Mouse (Mus musculus): ENCODE measurements around the gene Btn2a2.

Btn2a2 gene

DNA sequence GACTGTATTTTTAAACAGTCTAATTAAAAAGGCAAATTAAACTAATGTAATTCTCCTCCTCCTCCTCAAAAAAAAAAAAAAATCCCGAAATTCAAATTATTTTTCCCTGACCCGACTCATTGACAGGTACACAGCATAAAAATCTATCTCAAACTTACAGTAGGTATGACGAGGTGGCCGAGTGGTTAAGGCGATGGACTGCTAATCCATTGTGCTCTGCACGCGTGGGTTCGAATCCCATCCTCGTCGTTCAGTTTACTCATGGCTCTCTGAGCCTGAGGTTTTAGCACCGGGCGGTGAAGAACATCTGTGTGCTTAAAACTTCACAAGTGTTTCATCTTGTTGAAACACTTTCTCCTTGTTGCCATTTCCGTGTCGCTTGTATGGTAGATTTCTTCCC lies 33.0 kb upstream of the Btn2a2 start:
- peak; percentile 96 for DNase-seq

DNA sequence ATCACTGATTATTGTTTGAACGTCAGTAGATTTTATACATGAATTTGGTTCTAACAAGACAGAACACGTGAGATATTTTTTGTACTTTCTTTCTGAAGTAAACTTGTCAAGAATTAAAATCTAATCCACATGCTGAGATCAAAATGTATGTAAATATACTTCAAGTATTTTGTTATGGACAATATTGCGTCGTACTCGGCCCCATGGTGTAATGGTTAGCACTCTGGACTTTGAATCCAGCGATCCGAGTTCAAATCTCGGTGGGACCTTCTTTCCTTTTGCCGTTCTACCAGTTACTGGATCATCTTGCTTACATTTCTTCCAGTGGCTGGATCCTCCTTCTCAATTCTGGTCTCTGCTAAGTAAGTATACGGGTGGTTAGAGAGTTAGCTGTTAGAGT lies 30.8 kb upstream of the Btn2a2 start:
- DNase-seq = peak; percentile 92

DNA sequence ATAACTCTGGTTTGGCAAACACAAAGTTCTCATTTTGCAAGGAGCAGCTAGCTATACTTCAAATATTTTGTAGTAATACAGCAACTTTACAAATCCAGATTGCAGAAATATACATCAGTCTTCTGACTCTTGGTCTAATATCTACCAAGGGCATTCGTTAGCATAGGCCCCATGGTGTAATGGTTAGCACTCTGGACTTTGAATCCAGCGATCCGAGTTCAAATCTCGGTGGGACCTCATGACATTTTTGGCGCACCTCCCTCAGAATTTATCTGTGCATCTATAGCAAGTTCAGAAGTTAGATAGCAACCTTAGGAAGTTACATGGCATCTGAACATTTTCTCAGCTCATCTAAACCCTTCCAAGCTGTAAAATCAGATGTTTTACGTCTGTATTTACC lies 30.2 kb upstream of the Btn2a2 start:
- DNase-seq = peak; percentile 95

DNA sequence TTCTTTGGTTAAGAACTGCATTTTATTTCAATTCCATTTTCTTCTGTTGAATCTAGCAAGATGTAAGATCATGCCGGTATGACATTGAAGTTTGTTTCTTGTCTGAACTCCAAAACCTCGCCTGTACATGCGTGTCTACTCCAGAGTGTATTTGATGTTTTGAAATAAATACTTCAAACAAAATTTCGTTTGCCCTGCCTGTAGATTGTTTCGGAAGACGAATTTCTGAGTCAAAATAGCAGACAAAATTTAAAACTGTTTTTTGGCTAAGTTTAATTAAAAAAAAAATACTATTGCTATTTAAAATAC lies 29.6 kb upstream of the Btn2a2 start:
- no peak for DNase-seq

DNA sequence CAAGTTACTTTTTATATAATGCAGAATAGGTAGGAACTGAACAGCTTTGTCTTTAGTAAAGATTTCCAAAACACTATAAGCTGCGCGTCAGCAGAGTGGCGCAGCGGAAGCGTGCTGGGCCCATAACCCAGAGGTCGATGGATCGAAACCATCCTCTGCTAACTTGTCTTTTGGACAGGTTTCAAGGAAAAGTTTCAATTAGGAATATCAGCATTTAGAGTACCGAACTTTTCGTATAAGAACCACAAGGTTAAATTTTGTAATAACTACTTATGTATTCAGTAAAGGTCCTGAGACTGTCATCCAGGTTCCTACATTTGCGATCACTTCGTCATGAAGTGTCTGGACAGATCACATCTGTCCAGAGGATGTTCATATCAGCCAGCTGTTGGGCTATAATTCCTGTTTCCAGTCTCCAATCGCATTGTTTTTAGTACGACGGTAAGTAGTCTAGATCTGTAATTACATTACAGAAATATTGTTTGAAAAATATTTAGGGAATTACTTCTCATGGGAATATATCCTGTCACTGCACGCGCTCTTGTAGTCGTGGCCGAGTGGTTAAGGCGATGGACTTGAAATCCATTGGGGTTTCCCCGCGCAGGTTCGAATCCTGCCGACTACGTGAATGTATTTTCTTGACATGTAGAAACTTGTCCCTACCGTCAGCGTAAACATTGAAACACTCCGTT lies 29.1 kb upstream of the Btn2a2 start:
- peak; percentile 97 for DNase-seq

DNA sequence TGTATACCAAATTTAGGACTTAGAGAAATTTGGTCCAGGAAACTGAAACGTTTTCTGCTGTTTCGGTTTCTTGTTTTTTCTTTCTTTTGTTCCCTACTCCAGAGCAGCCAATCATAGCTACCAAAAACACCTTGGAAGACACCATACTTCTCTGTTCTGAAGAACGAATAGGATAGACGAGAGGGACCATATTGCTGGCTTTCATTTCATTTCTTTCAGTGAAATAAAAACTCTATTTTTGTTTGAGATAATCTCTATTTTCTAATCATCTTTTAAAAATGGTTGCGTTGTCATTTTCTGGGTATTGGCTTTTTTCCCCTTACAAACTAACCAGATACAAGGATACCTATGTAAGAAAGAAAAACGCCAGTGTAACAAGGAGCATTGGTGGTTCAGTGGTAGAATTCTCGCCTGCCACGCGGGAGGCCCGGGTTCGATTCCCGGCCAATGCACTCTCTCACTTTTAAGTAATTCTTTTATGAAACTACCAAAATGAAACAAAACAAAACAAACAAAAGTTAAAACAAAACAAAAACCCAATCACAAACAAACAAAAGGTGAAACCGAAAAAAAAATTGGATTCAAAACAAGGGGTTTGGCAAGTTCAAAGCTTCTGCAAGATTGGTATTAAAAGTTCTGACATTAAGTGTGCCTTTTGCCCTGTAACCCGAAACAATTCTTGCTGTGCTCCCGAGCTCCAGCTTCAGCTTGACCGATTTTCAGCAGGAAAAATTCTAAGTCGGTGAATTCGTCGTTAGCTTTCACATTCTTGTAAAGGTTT lies 28.4 kb upstream of the Btn2a2 start:
- peak; percentile 94 for DNase-seq

DNA sequence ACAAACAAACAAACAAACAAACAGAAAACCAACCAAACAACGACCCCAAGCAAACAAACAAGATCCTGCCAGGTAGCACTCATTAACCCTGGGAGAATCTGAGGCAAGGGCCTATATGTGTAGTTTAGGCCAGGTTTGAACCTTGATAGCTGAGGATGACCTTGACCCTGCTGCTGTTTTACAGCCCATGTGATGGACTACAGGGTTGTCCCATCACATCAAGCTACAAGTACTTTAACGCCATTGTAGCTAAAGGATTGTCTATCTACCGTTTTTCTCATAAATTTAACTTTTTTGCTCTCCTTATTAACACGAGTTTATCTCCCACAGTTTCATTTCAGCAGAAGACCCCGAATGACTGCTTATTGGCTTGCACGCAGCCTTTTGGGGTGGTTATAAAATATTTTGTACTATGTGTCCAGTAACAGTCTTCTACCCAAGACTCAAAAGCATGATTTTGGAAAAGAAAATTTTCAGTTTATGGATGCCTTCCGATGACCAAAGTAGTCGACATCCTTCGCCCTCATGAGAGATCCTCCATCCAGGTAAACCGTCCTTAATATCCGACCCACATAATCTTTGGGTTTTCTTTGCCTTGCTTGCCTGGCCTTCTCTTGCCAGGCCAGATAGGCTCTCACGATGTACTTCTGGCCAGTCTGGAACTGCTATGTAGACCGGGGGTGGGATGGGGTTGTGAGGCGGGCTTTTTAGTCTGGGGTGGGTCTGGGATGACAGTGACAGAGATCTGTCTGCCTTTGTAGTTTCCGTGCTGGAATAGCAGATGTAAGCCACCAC lies 27.4 kb upstream of the Btn2a2 start:
- DNase-seq = peak; percentile 87

DNA sequence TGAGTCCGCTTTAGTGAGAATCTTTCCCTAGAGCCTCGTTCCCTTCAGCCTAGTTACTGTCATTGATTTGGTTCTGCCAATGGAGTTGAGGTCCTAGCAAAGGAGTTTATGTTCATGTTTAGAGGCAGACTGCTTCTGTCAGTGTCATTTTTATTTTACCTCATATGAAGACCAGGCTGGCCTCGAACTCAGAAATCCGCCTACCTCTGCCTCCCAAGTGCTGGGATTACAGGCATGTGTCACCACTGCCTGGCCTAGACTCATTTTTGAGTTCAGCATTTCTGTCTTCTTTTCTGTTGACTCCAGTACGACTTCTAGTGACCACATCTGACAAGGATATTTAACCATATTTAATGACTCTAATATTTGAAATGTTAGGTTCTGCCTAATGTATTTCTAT lies 26.6 kb upstream of the Btn2a2 start:
- no peak for DNase-seq

DNA sequence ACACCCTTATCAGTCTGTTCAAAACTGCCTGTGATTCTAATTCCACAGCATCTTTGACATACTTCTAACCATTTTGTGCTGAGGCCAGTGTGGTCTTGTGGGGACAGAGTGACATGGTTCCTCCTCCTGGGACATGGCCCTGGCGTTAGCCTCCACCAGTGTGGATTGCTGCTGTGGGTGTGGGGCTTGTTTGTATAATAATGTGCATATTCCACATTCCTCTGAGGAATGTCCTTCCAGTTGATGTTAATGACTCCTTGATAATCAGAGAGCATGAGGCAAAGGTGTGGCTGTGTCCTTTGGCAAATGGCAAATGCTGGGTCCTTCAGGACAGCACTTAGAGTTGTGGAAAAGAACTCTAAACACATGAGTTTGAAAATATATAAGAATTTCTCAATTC lies 24.9 kb upstream of the Btn2a2 start:
- no peak for DNase-seq

DNA sequence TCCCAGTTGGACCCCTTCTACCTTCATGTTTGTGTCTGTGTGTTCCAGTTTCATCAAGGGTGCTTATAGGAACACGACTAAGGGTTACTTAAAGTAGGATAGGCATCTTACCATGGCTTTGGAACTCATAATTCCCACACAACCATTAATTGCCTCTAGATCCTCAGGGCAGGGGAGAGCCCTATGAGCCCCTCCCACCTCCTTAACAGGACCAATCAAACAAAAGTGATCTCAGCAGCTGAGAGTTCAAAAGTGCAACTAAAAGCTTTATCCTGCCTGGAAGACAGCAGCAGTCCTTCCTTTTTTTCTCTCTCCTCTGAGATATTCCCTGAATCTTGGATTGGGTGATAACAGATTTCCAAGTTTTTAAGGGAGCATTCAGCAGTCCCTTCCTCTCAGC lies 21.5 kb upstream of the Btn2a2 start:
- DNase-seq = peak; percentile 36

DNA sequence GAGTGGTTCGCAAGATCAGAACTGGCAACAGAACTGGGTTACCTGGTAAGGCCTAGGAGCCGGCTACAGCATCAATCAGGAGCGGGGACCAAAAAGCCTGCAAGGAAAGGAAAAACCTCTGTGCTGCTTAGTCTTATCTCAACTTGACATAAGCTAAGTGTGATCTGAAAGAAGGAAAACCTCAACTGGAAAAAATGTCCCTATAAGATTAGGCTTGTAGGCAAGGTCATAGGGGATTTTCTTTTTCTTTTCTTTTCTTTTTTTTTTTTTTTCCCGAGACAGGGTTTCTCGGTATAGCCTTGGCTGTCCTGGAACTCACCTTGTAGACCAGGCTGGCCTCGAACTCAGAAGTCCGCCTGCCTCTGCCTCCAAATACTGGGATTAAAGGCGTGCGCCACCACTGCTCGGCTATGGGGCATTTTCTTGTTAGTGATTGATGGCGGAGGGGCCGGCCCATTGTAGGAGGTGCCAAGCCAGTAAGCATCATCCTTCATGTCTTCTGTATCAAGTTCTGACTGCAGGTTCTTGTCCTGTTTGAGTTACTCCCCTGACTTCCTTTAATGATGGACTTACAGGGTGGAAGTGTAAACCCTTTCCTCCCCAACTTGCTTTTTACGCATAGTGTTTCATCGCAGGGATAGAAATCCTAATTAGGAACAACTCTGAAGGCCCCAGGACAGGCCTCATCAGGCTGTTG lies 18.3 kb upstream of the Btn2a2 start:
- DNase-seq = peak; percentile 80

DNA sequence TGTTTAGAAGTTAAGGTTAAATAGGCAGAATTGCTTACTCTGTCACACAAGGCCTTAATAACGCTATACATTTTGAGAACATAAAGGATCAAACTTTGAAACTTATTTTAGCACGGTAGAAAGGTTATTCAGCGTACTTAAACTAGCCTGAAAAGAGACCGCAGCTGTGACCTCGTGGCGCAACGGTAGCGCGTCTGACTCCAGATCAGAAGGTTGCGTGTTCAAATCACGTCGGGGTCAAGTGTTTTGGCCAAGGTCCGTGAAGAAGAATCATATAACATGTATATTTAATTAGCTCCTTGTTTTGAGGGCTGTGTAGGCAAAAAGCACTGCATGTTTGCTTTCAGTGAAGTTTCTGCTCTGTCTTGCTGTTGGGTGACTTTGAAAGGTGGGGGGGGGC lies 17.7 kb upstream of the Btn2a2 start:
- peak; percentile 70 for DNase-seq

DNA sequence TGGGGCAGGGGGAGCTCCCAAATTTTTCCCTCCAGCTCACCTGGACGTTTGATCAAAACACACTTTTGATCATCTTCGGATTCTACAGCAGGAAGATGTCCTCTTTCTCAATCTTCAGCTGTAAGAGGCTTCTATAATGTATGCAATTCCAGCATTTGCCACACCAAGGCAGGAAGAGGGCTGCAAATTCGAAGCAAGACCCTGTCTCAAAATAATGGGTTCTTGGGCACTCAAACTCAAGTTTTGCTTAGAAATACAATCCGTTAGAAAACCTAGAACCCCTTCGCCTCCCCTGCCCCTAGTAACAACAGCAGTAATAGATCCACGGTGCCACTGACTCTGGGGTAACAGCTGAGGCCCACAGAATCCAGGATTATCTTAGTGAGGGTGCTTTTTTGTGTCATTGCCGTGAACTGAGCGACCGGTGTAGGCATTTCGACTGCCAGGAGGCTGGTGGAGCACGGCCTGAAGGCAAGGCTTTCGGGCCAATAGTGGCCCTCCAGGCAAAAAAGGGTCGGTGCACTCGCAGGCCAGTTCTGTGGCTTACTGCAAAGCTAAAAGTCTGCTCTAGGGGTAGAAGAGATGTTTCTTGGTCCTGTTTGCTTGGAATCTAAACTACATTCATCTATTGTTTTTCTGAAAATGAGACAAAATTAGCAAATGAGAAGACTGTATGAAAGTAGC lies 17.1 kb upstream of the Btn2a2 start:
- peak; percentile 50 for DNase-seq

DNA sequence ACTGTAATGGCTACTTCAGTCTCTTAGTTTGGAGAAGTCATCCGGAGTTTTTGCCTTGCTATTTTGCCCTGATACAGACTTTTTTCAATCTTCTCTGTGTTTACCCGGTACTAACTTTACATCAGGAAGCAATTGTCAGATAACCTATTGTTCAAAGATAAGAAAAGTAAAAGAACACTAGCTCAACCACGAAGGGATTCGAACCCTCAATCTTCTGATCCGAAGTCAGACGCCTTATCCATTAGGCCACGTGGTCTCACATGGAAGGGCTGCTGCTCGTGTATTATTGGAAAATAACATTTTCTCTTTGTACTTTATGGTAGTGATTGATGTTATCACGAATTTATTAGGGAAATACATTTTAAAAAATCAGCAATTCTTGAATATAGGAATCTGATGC lies 15.1 kb upstream of the Btn2a2 start:
- no peak for DNase-seq

DNA sequence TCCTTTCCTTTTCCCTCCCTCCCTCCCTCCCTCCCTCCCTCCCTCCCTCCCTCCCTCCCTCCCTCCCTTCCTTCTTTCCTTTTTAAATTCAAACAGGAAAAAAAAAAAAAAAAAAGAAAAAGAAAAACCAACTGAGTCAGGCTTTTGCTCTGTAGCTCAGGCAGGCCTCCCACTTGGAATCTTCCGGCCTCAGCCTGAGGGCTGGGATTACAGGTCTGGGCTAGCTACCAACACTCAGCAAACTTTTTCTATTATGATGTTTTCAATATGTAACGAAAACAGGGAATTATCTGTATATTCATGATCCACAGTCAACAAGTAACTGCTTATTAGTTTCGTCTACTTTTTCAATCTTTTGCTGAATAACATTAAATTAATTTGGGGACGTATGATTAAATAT lies 14.3 kb upstream of the Btn2a2 start:
- no peak for DNase-seq

DNA sequence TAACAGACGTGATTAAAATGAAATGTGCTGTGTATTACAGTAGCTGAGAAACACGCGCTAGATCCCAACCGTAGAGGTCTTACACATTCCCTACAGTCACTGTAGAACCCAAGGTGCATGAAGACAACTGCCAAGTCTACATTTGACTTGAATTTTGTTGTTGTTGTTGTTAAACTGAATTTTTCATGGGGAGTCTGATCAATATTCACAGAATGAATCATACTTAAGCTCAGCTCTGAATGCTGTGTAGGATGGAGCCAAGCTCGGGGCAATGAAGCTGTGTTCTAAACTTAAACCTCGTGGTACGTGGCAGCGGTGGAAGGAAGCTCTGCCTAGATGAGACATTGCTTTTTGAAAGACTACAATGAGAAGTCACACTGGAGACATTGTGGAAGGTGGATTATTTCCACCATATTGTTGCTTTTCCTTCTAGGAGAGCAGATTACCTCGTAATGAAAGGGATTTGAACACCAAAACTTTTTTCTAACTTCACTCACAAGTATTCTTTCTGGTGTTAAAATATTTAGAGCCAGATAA lies 13.4 kb upstream of the Btn2a2 start:
- no peak for DNase-seq

DNA sequence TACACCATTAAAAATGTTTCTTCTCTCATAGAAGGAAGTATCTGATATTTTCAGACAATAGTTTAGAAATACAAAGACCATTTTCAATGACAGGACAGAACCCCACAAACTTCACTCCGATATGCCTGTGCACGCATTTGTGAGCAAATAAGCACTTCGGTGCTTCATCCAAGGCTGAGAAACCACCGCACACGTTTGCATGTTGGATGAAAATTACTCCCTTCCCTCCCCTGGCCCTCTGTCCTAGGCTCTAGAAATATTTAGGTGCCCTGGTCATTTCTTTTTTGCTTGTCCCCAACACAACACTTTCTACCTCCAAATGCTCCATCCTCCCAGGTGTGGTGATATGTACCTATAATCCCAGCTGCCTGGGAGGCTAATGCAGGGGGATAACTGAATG lies 12.9 kb upstream of the Btn2a2 start:
- DNase-seq = no peak

DNA sequence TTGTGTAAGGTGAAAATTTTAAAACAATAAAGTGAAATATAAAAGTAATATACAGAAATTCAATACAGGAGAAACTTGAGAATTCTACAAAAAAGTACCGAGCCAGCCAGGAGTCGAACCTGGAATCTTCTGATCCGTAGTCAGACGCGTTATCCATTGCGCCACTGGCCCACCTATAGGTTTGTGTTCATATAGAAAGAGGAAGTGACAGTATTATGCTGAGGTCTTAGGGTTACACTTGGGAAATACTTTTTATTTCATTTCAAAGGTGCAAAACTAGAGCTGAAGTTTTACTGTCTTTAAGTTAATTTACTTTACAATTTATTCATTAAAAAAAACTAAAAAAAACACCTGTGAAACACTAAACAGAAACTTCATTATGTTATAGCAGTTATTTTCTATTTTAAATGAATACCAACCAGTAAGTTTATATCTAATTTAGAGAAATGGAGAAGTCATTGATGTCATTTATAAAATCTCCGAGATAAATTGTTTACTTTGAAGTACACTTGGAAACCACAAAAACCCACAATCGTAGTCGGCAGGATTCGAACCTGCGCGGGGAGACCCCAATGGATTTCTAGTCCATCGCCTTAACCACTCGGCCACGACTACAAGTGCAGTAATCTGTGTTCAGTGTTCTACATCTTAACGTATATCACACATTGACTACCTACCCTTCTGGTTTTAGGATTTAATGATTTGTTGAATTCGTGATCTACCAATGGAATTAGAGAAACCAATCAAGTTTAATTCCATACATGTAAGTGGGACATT lies 12.0 kb upstream of the Btn2a2 start:
- peak; percentile 94 for DNase-seq

DNA sequence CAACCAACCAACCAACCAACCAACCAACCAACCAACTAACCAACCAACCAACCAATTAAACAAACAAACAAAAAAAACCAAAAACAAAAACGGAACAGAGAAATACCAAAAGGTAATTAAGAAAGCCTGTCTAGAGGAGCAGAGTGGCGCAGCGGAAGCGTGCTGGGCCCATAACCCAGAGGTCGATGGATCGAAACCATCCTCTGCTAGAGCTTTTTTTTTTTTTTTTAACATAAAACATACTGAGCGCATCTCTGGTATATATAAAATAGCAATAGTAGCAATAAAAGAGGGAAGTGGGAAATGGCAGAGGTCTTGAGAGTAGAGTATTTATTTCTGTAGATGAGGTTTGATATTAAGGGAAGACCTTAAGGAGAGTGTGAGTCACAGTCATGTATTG lies 11.3 kb upstream of the Btn2a2 start:
- DNase-seq = no peak

DNA sequence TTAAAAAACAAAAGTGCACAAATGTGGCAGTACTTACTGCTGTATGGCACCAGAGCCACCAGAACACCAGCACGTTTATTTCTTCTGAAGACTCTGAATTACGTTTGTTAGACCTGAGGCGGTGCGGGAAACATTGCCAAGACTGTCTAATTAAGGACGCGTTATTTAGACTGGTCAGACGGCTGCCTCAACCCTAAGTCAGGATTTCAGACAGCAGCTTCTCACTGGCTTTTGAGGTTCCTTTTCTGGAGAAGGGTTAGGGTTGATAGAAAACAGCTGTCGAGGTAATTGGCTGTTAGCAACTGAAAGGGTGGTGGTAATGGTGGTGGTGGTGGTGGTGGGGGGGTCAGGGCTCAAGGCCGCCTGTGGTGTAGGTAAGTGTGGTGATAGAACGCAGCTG lies 10.0 kb upstream of the Btn2a2 start:
- no peak for DNase-seq

DNA sequence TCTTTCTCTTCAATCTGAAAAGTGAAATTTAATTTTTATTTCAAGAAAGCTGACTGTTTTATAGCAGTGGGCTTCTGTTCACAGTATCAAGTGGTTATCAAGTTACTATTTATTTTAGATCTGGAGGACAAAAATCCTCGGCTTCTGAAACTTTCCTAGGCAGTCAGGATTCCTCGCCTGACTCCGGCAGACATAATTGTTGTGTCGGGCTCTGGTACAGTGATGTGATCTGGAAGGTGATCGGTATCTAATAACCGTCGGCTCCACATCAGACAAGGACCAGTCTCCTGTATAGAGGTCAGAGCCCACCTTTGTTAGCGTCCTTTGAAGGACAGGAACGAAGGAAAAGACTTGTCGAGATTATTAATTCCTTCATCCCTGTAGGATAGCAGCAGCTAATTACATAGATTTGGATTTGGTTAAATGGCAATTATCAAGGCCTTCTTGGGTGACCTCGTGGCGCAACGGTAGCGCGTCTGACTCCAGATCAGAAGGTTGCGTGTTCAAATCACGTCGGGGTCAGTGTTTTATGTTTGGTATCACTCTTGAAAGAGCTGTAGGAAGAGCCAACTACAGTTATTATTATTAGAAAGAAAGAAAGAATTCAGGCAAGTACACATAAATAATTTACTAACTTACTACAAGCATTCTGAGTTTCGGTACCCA lies 9.1 kb upstream of the Btn2a2 start:
- no peak for DNase-seq

All from heart, adult 11 months (tissue).